Mouse (Mus musculus) midbrain, embryonic 15.5 days (tissue): ENCODE measurements around the gene Batf3. TPM values are rescaled to one million over a fixed set of nuclear protein-coding genes. Genes with fewer than 3 reads are reported as not detected.

Source experiments
- ATAC-seq: fragments of 200-750 bp; cut with Nextera tagmentation; replicated peaks from 2 replicates; pipeline ENCODE4 v1.8.0; 2017; ENCODE audit warnings: moderate TSS enrichment
- H3K27ac ChIP-seq: fragments of 300-500 bp; sonication (generic); 2 replicates; pipeline ENCODE4 v1.5.1; 2015; ENCODE audit warnings: mild to moderate bottlenecking, inconsistent platforms
- H3K27me3 ChIP-seq: fragments of 300-500 bp; sonication (generic); replicated peaks from 2 replicates; pipeline ENCODE4 v1.6.1; 2015; ENCODE audit warnings: inconsistent platforms
- H3K36me3 ChIP-seq: fragments of 300-500 bp; sonication (generic); replicated peaks from 2 replicates; pipeline ENCODE4 v1.6.1; 2015; ENCODE audit warnings: inconsistent platforms
- H3K4me1 ChIP-seq: fragments of 300-500 bp; sonication (generic); 2 replicates; pipeline ENCODE4 v1.6.1; 2015; ENCODE audit warnings: inconsistent platforms
- H3K4me2 ChIP-seq: fragments of 300-500 bp; sonication (generic); 2 replicates; pipeline ENCODE4 v1.6.1; 2015; ENCODE audit warnings: inconsistent platforms, mild to moderate bottlenecking, moderate library complexity
- H3K4me3 ChIP-seq: fragments of 300-500 bp; sonication (generic); 2 replicates; pipeline ENCODE4 v1.5.1; 2015; ENCODE audit warnings: mild to moderate bottlenecking, inconsistent platforms
- H3K9ac ChIP-seq: fragments of 300-500 bp; sonication (generic); 2 replicates; pipeline ENCODE4 v1.6.1; 2015; ENCODE audit warnings: mild to moderate bottlenecking, inconsistent platforms
- H3K9me3 ChIP-seq: fragments of 300-500 bp; sonication (generic); 2 replicates; pipeline ENCODE4 v1.6.1; 2016; ENCODE audit warnings: inconsistent platforms
- WGBS: fragments of 180-500 bp; shearing (Covaris S2); methylation state at CpG from one replicate; pipeline ENCODE4 v1.1.7; 2015; ENCODE audit warnings: mixed read lengths; 5-methylcytosine and 5-hydroxymethylcytosine counted together
- polyA plus RNA-seq: library from polyadenylated mRNA; unstranded; fragments of >200 nt; fragmentation: Nextera tagmentation; extraction: Ambion mirVana; gene quantifications from 2 replicates; pipeline ENCODE4 v1.2.1, GENCODE M21; 2015

Gene Batf3
- polyA plus RNA-seq, 1 experiment from 2014 or later, result 0.84 TPM

GRCm38 (mm10) chr1:191071613-191072012 lies 26.0 kb upstream of the Batf3 start:
- H3K9me3 ChIP-seq, result no peaks in the 10 kb centered on the region
- H3K9ac ChIP-seq, result no peak overlapping the region
- no peaks in the 10 kb centered on the region for H3K4me1 ChIP-seq
- no peak overlapping the region for H3K4me3 ChIP-seq
- no peak for ATAC-seq
- no peak overlapping the region for H3K4me2 ChIP-seq
- 93% methylated on average over 6 of the region's 6 CpGs for WGBS
- H3K36me3 ChIP-seq, result no peaks in the 10 kb centered on the region
- no peaks in the 10 kb centered on the region for H3K27me3 ChIP-seq
- H3K27ac ChIP-seq, result no peak overlapping the region

- no peak overlapping the region for H3K27ac ChIP-seq
- no peak overlapping the region for H3K4me3 ChIP-seq
- no peak for ATAC-seq
- no peak overlapping the region for H3K4me2 ChIP-seq
- no peaks in the 10 kb centered on the region for H3K4me1 ChIP-seq
- WGBS, result 93% methylated on average over 16 of the region's 16 CpGs
- no peak overlapping the region for H3K9ac ChIP-seq
- H3K27me3 ChIP-seq, result no peaks in the 10 kb centered on the region
- H3K9me3 ChIP-seq, result no peaks in the 10 kb centered on the region
- no peaks in the 10 kb centered on the region for H3K36me3 ChIP-seq
Observed at GRCm38 (mm10) chr1:191072329-191072913, 25.2 kb upstream of the Batf3 start.

DNA sequence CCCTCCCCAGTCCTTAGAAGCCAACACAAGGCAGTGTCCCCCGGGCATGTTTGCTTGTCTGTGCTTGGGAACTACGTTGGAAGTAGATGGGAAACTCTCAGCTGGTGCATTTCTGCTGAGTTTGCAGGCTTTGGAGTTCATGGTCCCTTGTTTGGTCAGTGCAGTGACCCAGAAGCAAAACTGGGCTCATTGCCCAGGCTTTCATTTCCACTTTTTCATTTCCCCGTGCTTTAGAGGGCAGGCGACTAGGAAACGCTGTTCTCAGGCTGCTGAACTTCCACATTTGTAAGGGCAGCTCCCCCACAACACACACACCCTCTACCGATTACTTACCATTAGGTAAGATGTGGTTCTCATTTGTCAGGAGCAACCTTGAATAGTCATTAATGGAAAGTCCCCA lies 24.6 kb upstream of the Batf3 start:
- Histone ChIP-seq H3K27me3 (no peaks in the 10 kb centered on the region), H3K4me3 (no peak overlapping the region), H3K9me3 (no peaks in the 10 kb centered on the region), H3K4me2 (no peak overlapping the region), H3K4me1 (no peaks in the 10 kb centered on the region), H3K36me3 (no peaks in the 10 kb centered on the region), H3K27ac (no peak overlapping the region), H3K9ac (no peak overlapping the region)
- WGBS, result 78% methylated on average over 6 of the region's 6 CpGs
- ATAC-seq, result no peak

DNA sequence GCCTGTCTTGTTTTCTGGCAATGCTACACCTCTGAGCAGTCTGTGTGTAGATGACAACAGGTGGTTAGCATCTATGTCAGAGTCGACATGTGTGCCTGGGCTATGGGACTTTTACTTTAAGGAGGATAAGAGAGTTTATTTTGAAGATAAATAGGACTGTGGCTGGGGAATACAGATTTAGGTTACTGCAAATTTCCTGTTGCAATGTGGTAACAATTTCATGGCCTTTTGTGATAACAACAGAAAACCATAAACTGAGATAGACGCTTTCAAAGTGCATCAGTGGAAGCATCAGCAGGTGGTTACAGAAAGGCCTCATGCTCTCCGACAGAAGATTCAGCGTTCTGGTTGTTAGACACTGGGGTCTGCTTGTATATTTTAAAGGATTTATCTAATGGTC lies 24.2 kb upstream of the Batf3 start:
- no peak overlapping the region for H3K4me3 ChIP-seq
- H3K9ac ChIP-seq, result no peak overlapping the region
- H3K4me1 ChIP-seq, result no peaks in the 10 kb centered on the region
- no peak for ATAC-seq
- no peaks in the 10 kb centered on the region for H3K36me3 ChIP-seq
- no peak overlapping the region for H3K4me2 ChIP-seq
- 92% methylated on average over 4 of the region's 4 CpGs for WGBS
- no peak overlapping the region for H3K27ac ChIP-seq
- H3K9me3 ChIP-seq, result no peaks in the 10 kb centered on the region
- no peaks in the 10 kb centered on the region for H3K27me3 ChIP-seq

DNA sequence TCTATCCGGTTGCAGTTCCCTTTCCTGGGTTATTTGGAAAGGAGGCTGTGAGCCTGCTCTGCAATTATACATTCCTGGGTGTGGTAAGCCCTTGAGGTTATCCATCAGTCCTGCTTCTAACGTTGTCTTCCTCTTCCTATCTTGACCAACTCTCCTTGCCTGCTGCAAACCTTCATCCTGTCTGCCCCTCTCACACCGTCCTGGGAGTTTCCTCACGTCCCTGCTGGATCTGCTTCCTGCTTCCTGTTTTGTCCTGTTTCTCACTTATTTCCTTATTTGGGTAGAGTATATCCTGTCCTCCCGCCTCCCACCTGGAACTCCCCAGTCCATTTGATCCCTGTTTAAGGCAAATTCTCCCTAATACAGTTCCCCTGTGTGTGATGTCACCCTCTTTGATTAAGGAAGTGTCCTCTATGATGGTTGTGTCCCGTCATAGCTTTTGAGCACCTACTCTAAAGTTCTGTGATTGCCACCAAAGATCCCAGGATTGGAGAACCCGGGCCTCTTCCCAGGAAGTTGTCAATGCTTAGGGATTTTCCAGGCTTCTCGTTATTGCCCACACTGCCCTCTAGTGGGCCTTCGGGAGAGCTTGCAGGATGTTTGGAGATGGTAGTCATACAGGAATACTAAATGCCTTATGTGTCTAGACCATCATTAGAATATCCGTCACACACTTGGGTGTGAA lies 22.3 kb upstream of the Batf3 start:
- Histone ChIP-seq H3K9ac (no peak overlapping the region), H3K27me3 (no peaks in the 10 kb centered on the region), H3K4me3 (no peak overlapping the region), H3K4me2 (no peak overlapping the region), H3K36me3 (no peaks in the 10 kb centered on the region), H3K9me3 (no peaks in the 10 kb centered on the region), H3K4me1 (no peaks in the 10 kb centered on the region), H3K27ac (no peak overlapping the region)
- 64% methylated on average over 10 of the region's 10 CpGs for WGBS
- ATAC-seq, result no peak

DNA sequence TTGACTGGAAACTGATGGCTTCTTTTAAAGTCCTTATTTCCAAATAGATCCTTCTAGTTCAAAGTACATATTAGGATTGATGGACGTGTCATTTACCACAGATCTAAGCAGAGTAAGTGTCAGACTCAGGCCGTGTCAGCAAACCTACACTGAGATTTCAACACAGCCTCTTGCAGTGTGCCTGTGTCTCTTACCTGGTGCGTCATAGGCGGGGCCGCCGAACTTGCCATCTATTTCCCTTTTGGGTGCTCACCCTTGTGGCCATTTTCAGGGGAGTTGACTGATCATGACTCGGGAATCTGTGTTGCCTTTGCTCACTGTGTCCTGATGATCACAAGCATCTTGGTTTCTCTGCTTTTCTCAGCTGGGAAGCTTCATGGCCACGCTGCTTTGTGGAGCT lies 14.4 kb upstream of the Batf3 start:
- H3K36me3 ChIP-seq, result no peaks in the 10 kb centered on the region
- no peaks in the 10 kb centered on the region for H3K27me3 ChIP-seq
- H3K4me2 ChIP-seq, result no peak overlapping the region
- H3K4me1 ChIP-seq, result no peaks in the 10 kb centered on the region
- no peaks in the 10 kb centered on the region for H3K9me3 ChIP-seq
- H3K4me3 ChIP-seq, result no peak overlapping the region
- 93% methylated on average over 8 of the region's 8 CpGs for WGBS
- no peak for ATAC-seq
- H3K9ac ChIP-seq, result no peak overlapping the region
- no peak overlapping the region for H3K27ac ChIP-seq

- no peaks in the 10 kb centered on the region for H3K4me1 ChIP-seq
- H3K4me2 ChIP-seq, result no peak overlapping the region
- H3K9me3 ChIP-seq, result no peaks in the 10 kb centered on the region
- 73% methylated on average over 5 of the region's 5 CpGs for WGBS
- no peak overlapping the region for H3K4me3 ChIP-seq
- H3K36me3 ChIP-seq, result no peaks in the 10 kb centered on the region
- H3K27me3 ChIP-seq, result no peaks in the 10 kb centered on the region
- H3K27ac ChIP-seq, result no peak overlapping the region
- no peak overlapping the region for H3K9ac ChIP-seq
- ATAC-seq, result no peak
Observed at GRCm38 (mm10) chr1:191084951-191085559, 12.6 kb upstream of the Batf3 start.

- H3K36me3 ChIP-seq, result no peaks in the 10 kb centered on the region
- H3K4me3 ChIP-seq, result no peak overlapping the region
- H3K4me1 ChIP-seq, result no peaks in the 10 kb centered on the region
- no peaks in the 10 kb centered on the region for H3K27me3 ChIP-seq
- H3K9me3 ChIP-seq, result no peaks in the 10 kb centered on the region
- no peak for ATAC-seq
- H3K4me2 ChIP-seq, result no peak overlapping the region
- WGBS, result 82% methylated on average over 12 of the region's 12 CpGs
- H3K27ac ChIP-seq, result no peak overlapping the region
- H3K9ac ChIP-seq, result no peak overlapping the region
Observed at GRCm38 (mm10) chr1:191085597-191085996, 12.1 kb upstream of the Batf3 start.

- Histone ChIP-seq H3K9me3 (no peaks in the 10 kb centered on the region), H3K9ac (no peak overlapping the region), H3K36me3 (no peaks in the 10 kb centered on the region), H3K4me2 (no peak overlapping the region), H3K27me3 (no peaks in the 10 kb centered on the region), H3K27ac (no peak overlapping the region), H3K4me1 (no peaks in the 10 kb centered on the region), H3K4me3 (no peak overlapping the region)
- no peak for ATAC-seq
- WGBS, result 91% methylated on average over 7 of the region's 7 CpGs
Observed at GRCm38 (mm10) chr1:191086304-191086878, 11.3 kb upstream of the Batf3 start.

- ATAC-seq, result no peak
- H3K4me3 ChIP-seq, result no peak overlapping the region
- no peak overlapping the region for H3K27ac ChIP-seq
- no peaks in the 10 kb centered on the region for H3K36me3 ChIP-seq
- no peaks in the 10 kb centered on the region for H3K9me3 ChIP-seq
- H3K4me2 ChIP-seq, result no peak overlapping the region
- no peaks in the 10 kb centered on the region for H3K4me1 ChIP-seq
- no peaks in the 10 kb centered on the region for H3K27me3 ChIP-seq
- no peak overlapping the region for H3K9ac ChIP-seq
- WGBS, result 77% methylated on average over 8 of the region's 8 CpGs
Observed at GRCm38 (mm10) chr1:191086960-191087359, 10.7 kb upstream of the Batf3 start.

GRCm38 (mm10) chr1:191087955-191088354 lies 9.7 kb upstream of the Batf3 start:
- no peak for ATAC-seq
- WGBS, result 87% methylated on average over 5 of the region's 5 CpGs
- no peaks in the 10 kb centered on the region for H3K27me3 ChIP-seq

DNA sequence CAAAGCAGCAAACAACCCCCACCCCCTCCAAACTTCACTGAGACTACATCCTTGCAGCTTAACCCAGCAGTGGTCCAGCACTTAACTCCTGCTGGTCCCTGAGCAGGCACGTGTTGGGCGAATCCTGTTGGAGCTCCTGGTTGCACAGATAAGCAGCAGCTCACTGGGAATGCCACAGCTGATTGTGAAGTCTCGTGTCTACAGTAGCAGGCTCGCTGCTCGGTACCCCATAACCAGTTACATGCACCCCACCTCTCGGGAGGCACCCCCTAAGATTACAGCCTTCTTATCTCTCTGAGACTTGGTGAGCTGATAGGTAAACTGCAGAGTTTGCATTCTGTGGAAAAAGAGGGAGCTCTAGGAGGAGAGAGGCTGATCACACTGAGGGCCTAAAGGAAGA lies 8.3 kb upstream of the Batf3 start:
- Histone ChIP-seq H3K4me1 (no peaks in the 10 kb centered on the region), H3K9me3 (no peaks in the 10 kb centered on the region), H3K9ac (no peak overlapping the region), H3K4me2 (no peak overlapping the region), H3K27ac (no peak overlapping the region), H3K36me3 (no peaks in the 10 kb centered on the region), H3K27me3 (no peaks in the 10 kb centered on the region), H3K4me3 (no peak overlapping the region)
- ATAC-seq, result no peak
- 77% methylated on average over 6 of the region's 6 CpGs for WGBS

More at GRCm38 (mm10) chr1:191087955-191088354, 9.7 kb upstream of the Batf3 start:
- no peak overlapping the region for H3K4me2 ChIP-seq
- H3K36me3 ChIP-seq, result no peaks in the 10 kb centered on the region
- H3K27ac ChIP-seq, result no peak overlapping the region
- no peak overlapping the region for H3K9ac ChIP-seq
- H3K9me3 ChIP-seq, result no peaks in the 10 kb centered on the region
- H3K4me3 ChIP-seq, result no peak overlapping the region
- H3K4me1 ChIP-seq, result no peaks in the 10 kb centered on the region
